Mouse (Mus musculus) embryonic facial prominence, embryonic 11.5 days (tissue): ENCODE results near the gene Zfp750. TPM values are rescaled to one million over a fixed set of nuclear protein-coding genes. Genes with fewer than 3 reads are reported as not detected.

ENCODE experiments used
- ATAC-seq: fragments of 200-750 bp; cut with Nextera tagmentation; replicated peaks from 2 replicates; pipeline ENCODE4 v1.8.0; 2017; ENCODE audit warnings: low read depth; ENCODE audit not compliant: insufficient number of reproducible peaks, low FRiP score, low TSS enrichment
- DNase-seq: peaks from one replicate; pipeline ENCODE4 v3.0.0-alpha.2; 2015; ENCODE audit warnings: low spot score
- H3K27ac ChIP-seq: fragments of 300-500 bp; sonication (generic); replicated peaks from 2 replicates; pipeline ENCODE4 v1.5.1; 2014; ENCODE audit warnings: mild to moderate bottlenecking, low read depth, low read length, control low read depth
- H3K27me3 ChIP-seq: fragments of 300-500 bp; sonication (generic); 2 replicates; pipeline ENCODE4 v1.6.1; 2014; ENCODE audit warnings: mild to moderate bottlenecking, low read length, moderate library complexity, mixed read lengths; ENCODE audit not compliant: control insufficient read depth, insufficient read depth
- H3K36me3 ChIP-seq: fragments of 300-500 bp; sonication (generic); replicated peaks from 2 replicates; pipeline ENCODE4 v1.6.1; 2014; ENCODE audit warnings: low read depth, mild to moderate bottlenecking, low read length, moderate library complexity, mixed read lengths; ENCODE audit not compliant: control insufficient read depth, insufficient read depth
- H3K4me1 ChIP-seq: fragments of 300-500 bp; sonication (generic); 2 replicates; pipeline ENCODE4 v1.6.1; 2014; ENCODE audit warnings: low read length, mixed read lengths; ENCODE audit not compliant: control insufficient read depth, insufficient read depth
- H3K4me2 ChIP-seq: fragments of 300-500 bp; sonication (generic); 2 replicates; pipeline ENCODE4 v1.6.1; 2014; ENCODE audit warnings: low read depth, mild to moderate bottlenecking, control low read depth, low read length, moderate library complexity
- H3K4me3 ChIP-seq: fragments of 300-500 bp; sonication (generic); 2 replicates; pipeline ENCODE4 v1.5.1; 2014; ENCODE audit warnings: low read depth, low read length, control low read depth
- H3K9ac ChIP-seq: fragments of 300-500 bp; sonication (generic); replicated peaks from 2 replicates; pipeline ENCODE4 v1.6.1; 2014; ENCODE audit warnings: mild to moderate bottlenecking, control low read depth, low read length
- H3K9me3 ChIP-seq: fragments of 300-500 bp; sonication (generic); replicated peaks from 2 replicates; pipeline ENCODE4 v1.6.1; 2016; ENCODE audit warnings: mild to moderate bottlenecking, low read length, inconsistent platforms, mixed read lengths; ENCODE audit not compliant: control insufficient read depth
- WGBS: fragments of 180-500 bp; shearing (Covaris S2); extraction: QIAGEN DNeasy Blood & Tissue Kit; methylation state at CpG from one replicate; pipeline ENCODE4 v1.1.7; 2014; 5-methylcytosine and 5-hydroxymethylcytosine counted together
- polyA plus RNA-seq: library from polyadenylated mRNA; unstranded; fragments of >200 nt; fragmentation: Nextera tagmentation; extraction: Ambion mirVana; gene quantifications from 2 replicates; pipeline ENCODE4 v1.2.1, GENCODE M21; 2014

The Zfp750 gene
- polyA plus RNA-seq, 1 experiment from 2014 or later: 0.86 TPM

- Histone ChIP-seq H3K9ac (no peak overlapping the region), H3K27ac (no peak overlapping the region), H3K36me3 (no peaks in the 10 kb centered on the region), H3K4me3 (no peak overlapping the region), H3K27me3 (no peaks in the 10 kb centered on the region), H3K4me2 (no peak overlapping the region), H3K4me1 (no peaks in the 10 kb centered on the region), H3K9me3 (no peaks in the 10 kb centered on the region)
- ATAC-seq (no peak), DNase-seq (no peak)
- WGBS: 70% methylated on average over 9 of the region's 9 CpGs
These were observed 8.5 kb downstream of the Zfp750 start for GRCm38 (mm10) chr11:121510512-121511246.

GRCm38 (mm10) chr11:121508478-121508877, 10.7 kb downstream of the Zfp750 start:
- H3K9ac ChIP-seq: no peak overlapping the region
- ATAC-seq (no peak), DNase-seq (no peak)
- no peak overlapping the region for H3K4me3 ChIP-seq
- no peak overlapping the region for H3K27ac ChIP-seq
- WGBS: 81% methylated on average over 4 of the region's 4 CpGs
- H3K36me3 ChIP-seq: no peaks in the 10 kb centered on the region
- no peaks in the 10 kb centered on the region for H3K4me1 ChIP-seq
- no peaks in the 10 kb centered on the region for H3K9me3 ChIP-seq
- no peak overlapping the region for H3K4me2 ChIP-seq
- no peaks in the 10 kb centered on the region for H3K27me3 ChIP-seq

- H3K27ac ChIP-seq: no peak overlapping the region
- 83% methylated on average over 4 of the region's 4 CpGs for WGBS
- no peaks in the 10 kb centered on the region for H3K27me3 ChIP-seq
- no peak overlapping the region for H3K9ac ChIP-seq
- H3K4me1 ChIP-seq: no peaks in the 10 kb centered on the region
- H3K9me3 ChIP-seq: no peaks in the 10 kb centered on the region
- ATAC-seq: no peak
- no peak overlapping the region for H3K4me2 ChIP-seq
- DNase-seq: no peak
- H3K4me3 ChIP-seq: no peak overlapping the region
- no peaks in the 10 kb centered on the region; the same call in none of the 2 replicates for H3K36me3 ChIP-seq
These were observed 16.9 kb downstream of the Zfp750 start for GRCm38 (mm10) chr11:121502000-121502860.

GRCm38 (mm10) chr11:121501525-121501924, 17.6 kb downstream of the Zfp750 start:
- Histone ChIP-seq H3K36me3 (no peaks in the 10 kb centered on the region; the same call in none of the 2 replicates), H3K9me3 (no peaks in the 10 kb centered on the region), H3K4me3 (no peak overlapping the region), H3K9ac (no peak overlapping the region), H3K4me1 (no peaks in the 10 kb centered on the region), H3K27me3 (no peaks in the 10 kb centered on the region), H3K4me2 (no peak overlapping the region), H3K27ac (no peak overlapping the region)
- WGBS: 86% methylated on average over 4 of the region's 4 CpGs
- ATAC-seq (no peak), DNase-seq (no peak)

- no peak overlapping the region for H3K9ac ChIP-seq
- no peaks in the 10 kb centered on the region for H3K27me3 ChIP-seq
- no peak for DNase-seq
- no peaks in the 10 kb centered on the region for H3K9me3 ChIP-seq
- ATAC-seq: no peak
- no peak overlapping the region for H3K27ac ChIP-seq
- H3K4me1 ChIP-seq: no peaks in the 10 kb centered on the region
- H3K4me3 ChIP-seq: no peak overlapping the region
- H3K4me2 ChIP-seq: no peak overlapping the region
- peaks cover 2% of the 10 kb centered on the region for H3K36me3 ChIP-seq
These were observed 18.5 kb downstream of the Zfp750 start for GRCm38 (mm10) chr11:121500595-121500994.

GRCm38 (mm10) chr11:121490651-121491050, 28.5 kb downstream of the Zfp750 start:
- Histone ChIP-seq H3K9me3 (no peaks in the 10 kb centered on the region), H3K4me1 (no peaks in the 10 kb centered on the region), H3K27me3 (no peaks in the 10 kb centered on the region), H3K9ac (no peak overlapping the region), H3K4me3 (no peak overlapping the region), H3K27ac (no peak overlapping the region), H3K36me3 (no peaks in the 10 kb centered on the region), H3K4me2 (no peak overlapping the region)
- DNase-seq (no peak), ATAC-seq (no peak)

- 87% methylated on average over 9 of the region's 9 CpGs for WGBS
- Histone ChIP-seq H3K4me2 (no peak overlapping the region), H3K27ac (no peak overlapping the region), H3K36me3 (no peaks in the 10 kb centered on the region; the same call in 1 of the 2 replicates), H3K9me3 (no peaks in the 10 kb centered on the region), H3K9ac (no peak overlapping the region), H3K27me3 (no peaks in the 10 kb centered on the region), H3K4me1 (no peaks in the 10 kb centered on the region), H3K4me3 (no peak overlapping the region)
- no peak for ATAC-seq
- DNase-seq: no peak
These were observed 33.3 kb downstream of the Zfp750 start for GRCm38 (mm10) chr11:121485882-121486281.

GRCm38 (mm10) chr11:121481129-121481528, 38.0 kb downstream of the Zfp750 start:
- H3K9ac ChIP-seq: no peak overlapping the region
- H3K27me3 ChIP-seq: no peaks in the 10 kb centered on the region
- no peak overlapping the region for H3K4me2 ChIP-seq
- no peaks in the 10 kb centered on the region; the same call in 1 of the 2 replicates for H3K36me3 ChIP-seq
- DNase-seq: no peak
- no peak for ATAC-seq
- no peak overlapping the region for H3K27ac ChIP-seq
- no peaks in the 10 kb centered on the region for H3K4me1 ChIP-seq
- no peak overlapping the region for H3K4me3 ChIP-seq
- no peaks in the 10 kb centered on the region for H3K9me3 ChIP-seq
- 76% methylated on average over 2 of the region's 2 CpGs for whole genome bisulfite sequencing
